Mouse (Mus musculus): ENCODE measurements around the gene Tsc22d2. TPM values are rescaled to one million over a fixed set of nuclear protein-coding genes. Genes with fewer than 3 reads are reported as not detected.

The Tsc22d2 gene
- polyA plus RNA-seq, 1 experiment, result 17.0 TPM

DNA sequence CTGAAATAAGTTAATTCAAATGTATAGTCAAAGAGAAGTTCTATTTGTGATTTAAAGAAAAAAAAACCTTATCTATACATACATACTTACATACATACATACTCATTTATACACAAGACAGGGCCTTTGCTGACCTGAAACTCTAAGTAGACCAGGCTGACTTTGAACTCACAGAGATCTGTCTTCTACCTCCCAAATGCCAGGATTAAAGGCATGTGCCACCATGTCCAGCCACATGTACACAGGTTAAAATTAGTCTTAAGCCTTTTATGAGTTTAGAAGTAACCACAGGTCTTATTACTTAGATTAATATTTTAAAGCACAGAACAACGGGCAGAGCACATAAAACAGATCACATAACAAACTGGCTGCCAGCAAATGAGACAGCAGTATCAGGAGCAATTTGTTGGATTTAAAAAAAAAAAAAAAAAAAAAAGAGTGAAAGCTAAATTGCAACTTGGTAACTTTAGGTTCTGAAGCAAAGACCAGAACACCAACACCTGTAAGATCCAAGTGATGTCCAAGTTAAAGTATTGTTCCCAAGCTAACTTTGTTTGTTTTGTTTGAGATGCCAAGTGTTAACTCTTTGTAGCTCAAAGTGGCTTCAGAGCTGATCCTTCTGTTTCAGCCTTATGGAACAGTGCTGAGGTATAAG, 101.6 kb downstream of the Tsc22d2 start:
- DNase-seq (ENCODE audit: low read depth), result no peak

Other genes starting within 250 kb of the Tsc22d2 start
- 13.1 and 15.0 TPM in 2 replicates for gene Eif2a, start 111.1 kb downstream of the Tsc22d2 start, polyA plus RNA-seq (2012; rRNA removed)
- 47.8 and 69.9 TPM in 2 replicates for gene Serp1, start 111.2 kb downstream of the Tsc22d2 start, polyA plus RNA-seq (2012; rRNA removed)
- 50.6 and 50.7 TPM in 2 replicates for gene Selenot, start 161.9 kb downstream of the Tsc22d2 start, polyA plus RNA-seq (2012; rRNA removed)
- gene Erich6, start 222.5 kb downstream of the Tsc22d2 start, polyA plus RNA-seq (2012; rRNA removed), result 0.92 and 0.93 TPM in 2 replicates